Mouse (Mus musculus): ENCODE measurements at regions not wholly inside any gene's neighbourhood (a gene's known extent, or its start where the extent isn't known, plus 50 kb on each side); places are given as distances from the start of the nearest gene placed in this dataset.

GRCm38 (mm10) chr1:71896141-71896725 is 243.2 kb upstream of the Fn1 start:
- TF ChIP-seq POLR2A (IDR thresholded peaks at IDR 0.05; ENCODE audit: borderline replicate concordance, extremely low read depth, low read depth, low read length), result no peak
- TF ChIP-seq CTCF (IDR thresholded peaks at IDR 0.05; ENCODE audit: insufficient read depth, low read length), result no peak

All from lung, adult 2 months (tissue).